Mouse (Mus musculus): Measurements from ENCODE around the gene Gpr82.

DNA sequence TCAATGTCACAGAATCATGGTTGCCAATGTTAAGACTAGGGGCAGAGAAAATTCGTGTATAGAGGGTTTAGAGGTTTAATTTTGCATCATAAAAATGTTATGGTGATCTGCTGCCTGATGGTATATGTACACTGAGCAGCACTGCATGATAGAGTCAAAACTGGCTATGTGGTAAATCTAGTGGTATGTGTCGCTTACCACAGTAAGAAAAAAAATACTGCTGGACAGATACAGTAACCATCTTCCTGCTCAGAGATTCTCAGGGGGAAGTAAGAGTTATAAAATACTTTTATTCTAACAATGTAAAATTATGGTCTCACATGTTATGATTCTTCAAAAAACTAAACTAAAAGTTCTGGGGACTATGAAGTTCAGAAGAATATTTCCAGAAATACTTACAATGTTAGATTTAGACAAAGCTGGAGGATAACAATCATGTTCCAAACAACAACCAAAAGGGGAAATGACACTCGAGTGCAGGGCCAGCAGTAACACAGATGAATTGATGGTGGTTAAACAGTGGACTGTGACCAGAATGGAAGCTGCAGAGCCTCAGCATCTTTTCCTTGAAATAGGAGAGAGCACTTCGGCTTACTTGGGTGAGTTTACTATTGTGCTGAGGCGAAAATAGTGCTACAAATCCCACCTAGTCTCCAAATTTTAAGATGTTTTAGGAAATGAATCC, 29.4 kb upstream of the Gpr82 start, which contains the start of gene Gpr34:
- TF ChIP-seq CTCF (conservative IDR thresholded peaks at IDR 0.05; ENCODE audit: low read length) (no peak), NANOG (IDR thresholded peaks at IDR 0.05; ENCODE audit: borderline replicate concordance, low read length) (no peak), POU5F1 (IDR thresholded peaks at IDR 0.05; ENCODE audit: borderline replicate concordance, low read length) (no peak)

All from E14TG2a.4 (cell line).